Comparison of ENCODE assay signal across 7 mouse cellular contexts in genomic region chr1:93506944-93507676, GRCm38 (mm10). TPM values are rescaled to one million over a fixed set of nuclear protein-coding genes. Genes with fewer than 3 reads are reported as not detected.
DNase-seq lines count a peak whose midpoint lies in the region; ATAC-seq lines count a peak whose summit lies in the region.

No protein-coding gene starts in this region.

- H3K9ac ChIP-seq in hindbrain, embryonic 14.5 days: no peak overlapping the region
- no peak overlapping the region for H3K9ac ChIP-seq in midbrain, embryonic 16.5 days (ENCODE audit: low read depth, low read length)

- H3K9me3 ChIP-seq in hindbrain, embryonic 14.5 days (ENCODE audit: control insufficient read depth, low read length): no peaks in the 10 kb centered on the region
- no peaks in the 10 kb centered on the region for H3K9me3 ChIP-seq in midbrain, embryonic 16.5 days (replicated peaks; ENCODE audit: control insufficient read depth, low read length, poor library complexity, severe bottlenecking)

- peak; percentile 24 for DNase-seq in kidney, postnatal 10 days
- DNase-seq in kidney, adult 11 months: no peak
- DNase-seq in ES-CJ7 (ENCODE audit: low read depth, low spot score): peak; percentile 70
- peak; percentile 21 for DNase-seq in c-Kit-negative CD71-positive TER-119-positive erythroid progenitor cells, embryonic 14.5 days (ENCODE audit: low read depth, low spot score)
- peak; percentile 78 for DNase-seq in hindbrain, embryonic 14.5 days (ENCODE audit: low spot score)
- no peak for DNase-seq in urinary bladder, postnatal 25 days (ENCODE audit: low spot score)

- peak; percentile 60 for ATAC-seq in hindbrain, embryonic 14.5 days (ENCODE audit: low FRiP score)
- ATAC-seq in midbrain, embryonic 16.5 days: 0 out of 2 replicates have a peak, but pooled peaks have one; percentile 34

- WGBS in hindbrain, embryonic 14.5 days: 48% methylated on average over 10 of the region's 10 CpGs
- 47% methylated on average over 10 of the region's 10 CpGs for WGBS in midbrain, embryonic 16.5 days

- no peak overlapping the region for H3K4me3 ChIP-seq in hindbrain, embryonic 14.5 days (replicated peaks; ENCODE audit: low read length)
- H3K4me3 ChIP-seq in midbrain, embryonic 16.5 days (ENCODE audit: low read depth, low read length): no peak overlapping the region

- no peak overlapping the region for H3K4me2 ChIP-seq in hindbrain, embryonic 14.5 days (replicated peaks)
- no peak overlapping the region for H3K4me2 ChIP-seq in midbrain, embryonic 16.5 days (ENCODE audit: low read length)

- no peaks in the 10 kb centered on the region for H3K27me3 ChIP-seq in hindbrain, embryonic 14.5 days (ENCODE audit: control insufficient read depth, insufficient read depth, low read length)
- no peaks in the 10 kb centered on the region for H3K27me3 ChIP-seq in midbrain, embryonic 16.5 days (ENCODE audit: control insufficient read depth, insufficient read depth, low read depth, low read length)

- no peak overlapping the region for H3K27ac ChIP-seq in hindbrain, embryonic 14.5 days
- H3K27ac ChIP-seq in midbrain, embryonic 16.5 days (ENCODE audit: low read length): no peak overlapping the region

- peaks cover 70% of the 10 kb centered on the region for H3K36me3 ChIP-seq in hindbrain, embryonic 14.5 days (replicated peaks; ENCODE audit: control insufficient read depth, insufficient read depth)
- peaks cover 14% of the 10 kb centered on the region for H3K36me3 ChIP-seq in midbrain, embryonic 16.5 days (ENCODE audit: control insufficient read depth, insufficient read depth, low read length)

- no peaks in the 10 kb centered on the region for H3K4me1 ChIP-seq in hindbrain, embryonic 14.5 days (replicated peaks; ENCODE audit: control insufficient read depth, insufficient read depth, low read length)
- peaks cover 6% of the 10 kb centered on the region; the same call in 1 of the 2 replicates for H3K4me1 ChIP-seq in midbrain, embryonic 16.5 days (ENCODE audit: control insufficient read depth, insufficient read depth, low read length)

RNA-seq across cellular contexts. Expression of gene Farp2, which starts 4.8 kb away (rescaled TPM):
- 5.0 and 5.2 TPM in 2 replicates for polyA plus RNA-seq in hindbrain, embryonic 14.5 days (2014; fragmentation: Nextera tagmentation; extraction: Ambion mirVana)
- polyA plus RNA-seq in midbrain, embryonic 16.5 days (2015; fragmentation: Nextera tagmentation; extraction: Ambion mirVana): 3.8 and 4.4 TPM in 2 replicates

RNA-seq across cellular contexts. Expression of gene Hdlbp, which starts 28.5 kb away (rescaled TPM):
- 65.1 and 80.2 TPM in 2 replicates for polyA plus RNA-seq in hindbrain, embryonic 14.5 days (2014; fragmentation: Nextera tagmentation; extraction: Ambion mirVana)
- polyA plus RNA-seq in midbrain, embryonic 16.5 days (2015; fragmentation: Nextera tagmentation; extraction: Ambion mirVana): 53.5 and 66.7 TPM in 2 replicates

Comparison
In these comparisons a context has a peak if more than half of its experiments do, and no peak if none do; other contexts are left out.
1. DNase-seq: peak in kidney, postnatal 10 days (single experiment), ES-CJ7 (single experiment), c-Kit-negative CD71-positive TER-119-positive erythroid progenitor cells, embryonic 14.5 days (single experiment) and hindbrain, embryonic 14.5 days (single experiment); none in kidney, adult 11 months (single experiment) and urinary bladder, postnatal 25 days (single experiment).